Mouse (Mus musculus) heart, embryonic 16.5 days (tissue): ENCODE data around the gene Gpr183. TPM values are rescaled to one million over a fixed set of nuclear protein-coding genes. Genes with fewer than 3 reads are reported as not detected.
A peak's percentile ranks its signal among the peaks of the same experiment; 100 is the strongest.

ENCODE experiments used
- ATAC-seq: fragments of 200-750 bp; cut with Nextera tagmentation; replicated peaks from 2 replicates; pipeline ENCODE4 v1.8.0; 2017; ENCODE audit warnings: moderate number of reproducible peaks; ENCODE audit not compliant: insufficient read depth, low FRiP score; ENCODE audit errors: extremely low read depth
- H3K27ac ChIP-seq: fragments of 300-500 bp; sonication (generic); 2 replicates; pipeline ENCODE4 v1.5.1; 2014; ENCODE audit warnings: mild to moderate bottlenecking, low read length, control low read depth, moderate library complexity
- H3K27me3 ChIP-seq: fragments of 300-500 bp; sonication (generic); 2 replicates; pipeline ENCODE4 v1.6.1; 2014; ENCODE audit warnings: low read length, mixed read lengths; ENCODE audit not compliant: control insufficient read depth, insufficient read depth
- H3K36me3 ChIP-seq: fragments of 300-500 bp; sonication (generic); 2 replicates; pipeline ENCODE4 v1.6.1; 2014; ENCODE audit not compliant: control insufficient read depth, insufficient read depth
- H3K4me1 ChIP-seq: fragments of 300-500 bp; sonication (generic); 2 replicates; pipeline ENCODE4 v1.6.1; 2014; ENCODE audit warnings: low read length, mixed read lengths; ENCODE audit not compliant: control insufficient read depth, insufficient read depth
- H3K4me2 ChIP-seq: fragments of 300-500 bp; sonication (generic); 2 replicates; pipeline ENCODE4 v1.6.1; 2014; ENCODE audit warnings: low read depth, mild to moderate bottlenecking, control low read depth, low read length
- H3K4me3 ChIP-seq: fragments of 300-500 bp; sonication (generic); 2 replicates; pipeline ENCODE4 v1.5.1; 2014; ENCODE audit warnings: mild to moderate bottlenecking, control low read depth, low read length
- H3K9ac ChIP-seq: fragments of 300-500 bp; sonication (generic); 2 replicates; pipeline ENCODE4 v1.6.1; 2014; ENCODE audit warnings: low read length, control low read depth
- H3K9me3 ChIP-seq: fragments of 300-500 bp; sonication (generic); replicated peaks from 2 replicates; pipeline ENCODE4 v1.6.1; 2016; ENCODE audit warnings: low read length; ENCODE audit not compliant: control insufficient read depth
- WGBS: fragments of 180-500 bp; shearing (Covaris S2); extraction: QIAGEN DNeasy Blood & Tissue Kit; methylation state at CpG from one replicate; pipeline ENCODE4 v1.1.7; 2014; 5-methylcytosine and 5-hydroxymethylcytosine counted together
- polyA plus RNA-seq: library from polyadenylated mRNA; unstranded; fragments of >200 nt; fragmentation: Nextera tagmentation; extraction: Ambion mirVana; gene quantifications from 2 replicates; pipeline ENCODE4 v1.2.1, GENCODE M21; 2015

Gene Gpr183
- polyA plus RNA-seq, 1 experiment from 2014 or later, result 3.6 TPM

- Histone ChIP-seq H3K36me3 (peaks cover 7% of the 10 kb centered on the region; the same call in 1 of the 2 replicates), H3K4me1 (peaks cover 16% of the 10 kb centered on the region), H3K9ac (no peak overlapping the region), H3K9me3 (peaks cover 14% of the 10 kb centered on the region), H3K4me2 (no peak overlapping the region), H3K27ac (no peak overlapping the region), H3K4me3 (no peak overlapping the region), H3K27me3 (no peaks in the 10 kb centered on the region)
- ATAC-seq, result no peak
- 71% methylated on average over 8 of the region's 8 CpGs for WGBS
Observed at GRCm38 (mm10) chr14:121936856-121937255, 28.1 kb downstream of the Gpr183 start.

GRCm38 (mm10) chr14:121936356-121936755 is 28.6 kb downstream of the Gpr183 start:
- Histone ChIP-seq H3K27me3 (no peaks in the 10 kb centered on the region), H3K4me1 (peaks cover 16% of the 10 kb centered on the region), H3K9ac (no peak overlapping the region), H3K9me3 (peaks cover 14% of the 10 kb centered on the region), H3K27ac (no peak overlapping the region), H3K36me3 (peaks cover 7% of the 10 kb centered on the region; the same call in 1 of the 2 replicates), H3K4me3 (no peak overlapping the region), H3K4me2 (no peak overlapping the region)
- WGBS, result 93% methylated on average over 4 of the region's 4 CpGs
- no peak for ATAC-seq

GRCm38 (mm10) chr14:121934597-121934946 is 30.4 kb downstream of the Gpr183 start:
- H3K9ac ChIP-seq, result no peak overlapping the region
- ATAC-seq, result no peak
- 79% methylated on average over 5 of the region's 5 CpGs for WGBS
- H3K4me2 ChIP-seq, result no peak overlapping the region
- peaks cover 22% of the 10 kb centered on the region for H3K4me1 ChIP-seq
- H3K4me3 ChIP-seq, result no peak overlapping the region
- H3K9me3 ChIP-seq, result peaks cover 14% of the 10 kb centered on the region
- peaks cover 7% of the 10 kb centered on the region; the same call in 1 of the 2 replicates for H3K36me3 ChIP-seq
- no peaks in the 10 kb centered on the region for H3K27me3 ChIP-seq
- no peak overlapping the region for H3K27ac ChIP-seq

- Histone ChIP-seq H3K4me1 (peaks cover 21% of the 10 kb centered on the region), H3K27ac (no peak overlapping the region), H3K4me3 (no peak overlapping the region), H3K27me3 (no peaks in the 10 kb centered on the region), H3K36me3 (peaks cover 7% of the 10 kb centered on the region; the same call in 1 of the 2 replicates), H3K9ac (no peak overlapping the region), H3K4me2 (no peak overlapping the region), H3K9me3 (peaks cover 14% of the 10 kb centered on the region)
- 80% methylated on average over 7 of the region's 7 CpGs for WGBS
- no peak for ATAC-seq
Observed at GRCm38 (mm10) chr14:121933906-121934596, 30.9 kb downstream of the Gpr183 start.

GRCm38 (mm10) chr14:121932180-121932579 is 32.8 kb downstream of the Gpr183 start:
- H3K4me1 ChIP-seq, result peaks cover 14% of the 10 kb centered on the region
- H3K36me3 ChIP-seq, result peaks cover 7% of the 10 kb centered on the region; the same call in 1 of the 2 replicates
- no peak overlapping the region for H3K4me2 ChIP-seq
- no peak for ATAC-seq
- H3K4me3 ChIP-seq, result no peak overlapping the region
- peaks cover 14% of the 10 kb centered on the region for H3K9me3 ChIP-seq
- no peak overlapping the region for H3K9ac ChIP-seq
- 75% methylated on average over 4 of the region's 4 CpGs for WGBS
- no peak overlapping the region for H3K27ac ChIP-seq
- H3K27me3 ChIP-seq, result no peaks in the 10 kb centered on the region

- Histone ChIP-seq H3K9ac (no peak overlapping the region; the same call in 1 of the 2 replicates), H3K9me3 (peaks cover 14% of the 10 kb centered on the region), H3K27ac (no peak overlapping the region), H3K4me3 (no peak overlapping the region), H3K27me3 (no peaks in the 10 kb centered on the region), H3K4me1 (peaks cover 14% of the 10 kb centered on the region), H3K36me3 (peaks cover 7% of the 10 kb centered on the region; the same call in 1 of the 2 replicates), H3K4me2 (no peak overlapping the region)
- ATAC-seq, result no peak
- 93% methylated on average over 3 of the region's 3 CpGs for WGBS
Observed at GRCm38 (mm10) chr14:121931594-121931993, 33.4 kb downstream of the Gpr183 start.

GRCm38 (mm10) chr14:121930731-121931383 is 34.1 kb downstream of the Gpr183 start:
- 59% methylated on average over 7 of the region's 7 CpGs for WGBS
- ATAC-seq, result no peak
- H3K9ac ChIP-seq, result peak overlapping the region; percentile 16; the same call in 1 of the 2 replicates
- H3K27me3 ChIP-seq, result no peaks in the 10 kb centered on the region
- no peak overlapping the region for H3K4me2 ChIP-seq
- no peak overlapping the region for H3K27ac ChIP-seq
- peaks cover 14% of the 10 kb centered on the region for H3K4me1 ChIP-seq
- peaks cover 7% of the 10 kb centered on the region; the same call in 1 of the 2 replicates for H3K36me3 ChIP-seq
- H3K4me3 ChIP-seq, result no peak overlapping the region
- H3K9me3 ChIP-seq, result peaks cover 8% of the 10 kb centered on the region

- Histone ChIP-seq H3K9me3 (no peaks in the 10 kb centered on the region), H3K36me3 (0 out of 2 replicates have a peak, but pooled peaks cover 2% of the 10 kb centered on the region), H3K4me2 (no peak overlapping the region), H3K4me3 (no peak overlapping the region), H3K4me1 (peaks cover 14% of the 10 kb centered on the region), H3K9ac (no peak overlapping the region), H3K27me3 (no peaks in the 10 kb centered on the region), H3K27ac (peak overlapping the region; percentile 59)
- ATAC-seq, result 0 out of 2 replicates have a peak, but pooled peaks have one; percentile 24
- WGBS, result 56% methylated on average over 12 of the region's 12 CpGs
Observed at GRCm38 (mm10) chr14:121929243-121929951, 35.6 kb downstream of the Gpr183 start.
